Mouse (Mus musculus) ES-E14 (cell line): Measurements from ENCODE around the gene Ak9. TPM values are rescaled to one million over a fixed set of nuclear protein-coding genes. Genes with fewer than 3 reads are reported as not detected.

ENCODE experiments used
- DNase-seq: peaks from one replicate; pipeline ENCODE4 v3.0.0-alpha.2; 2013; ENCODE audit warnings: low read depth, low spot score
- H3K27ac ChIP-seq: 2 replicates; pipeline ENCODE4 v1.5.1; 2012; ENCODE audit warnings: low read depth, mild to moderate bottlenecking, low read length, moderate library complexity, mixed read lengths; ENCODE audit not compliant: poor library complexity, insufficient read depth, severe bottlenecking
- H3K36me3 ChIP-seq: 2 replicates; pipeline ENCODE4 v1.6.1; 2012; ENCODE audit warnings: mild to moderate bottlenecking, low read length, moderate library complexity, mixed read lengths; ENCODE audit not compliant: control insufficient read depth, poor library complexity, insufficient read depth, severe bottlenecking
- H3K4me1 ChIP-seq, 2 experiments: fragments of 150-350 bp in 1 of 2; sonication (generic) in 1 of 2; 2 replicates each; pipeline ENCODE4 v1.6.1; 2012; ENCODE audit warnings: low read length in 2 of 2, mild to moderate bottlenecking in 1 of 2, mixed read lengths in 1 of 2; ENCODE audit not compliant: control insufficient read depth in 2 of 2, insufficient read depth in 2 of 2, poor library complexity in 1 of 2
- H3K4me3 ChIP-seq, 2 experiments: fragments of 150-350 bp in 1 of 2; sonication (generic) in 1 of 2; 2 replicates each; pipeline ENCODE4 v1.5.1; 2012; ENCODE audit warnings: low read length in 2 of 2, low read depth in 1 of 2, mild to moderate bottlenecking in 1 of 2, mixed read lengths in 1 of 2; ENCODE audit not compliant: insufficient read depth in 1 of 2, poor library complexity in 1 of 2, severe bottlenecking in 1 of 2
- H3K9ac ChIP-seq: 2 replicates; pipeline ENCODE4 v1.6.1; 2012; ENCODE audit warnings: low read depth, mild to moderate bottlenecking, low read length, mixed read lengths; ENCODE audit not compliant: poor library complexity, insufficient read depth, severe bottlenecking
- H3K9me3 ChIP-seq: fragments of 150-350 bp; sonication (generic); 2 replicates; pipeline ENCODE4 v1.6.1; 2012; ENCODE audit warnings: low read depth, mild to moderate bottlenecking, low read length; ENCODE audit not compliant: control insufficient read depth, insufficient read depth
- CHD2 ChIP-seq: IDR thresholded peaks from 2 replicates; pipeline ENCODE4 v1.6.1; 2014; ENCODE audit warnings: mild to moderate bottlenecking, low read depth, low read length, inconsistent platforms
- HCFC1 ChIP-seq: IDR thresholded peaks from 2 replicates; pipeline ENCODE4 v1.6.1; 2012; ENCODE audit warnings: low read length, inconsistent platforms, borderline replicate concordance; ENCODE audit not compliant: insufficient read depth
- MAFK ChIP-seq: IDR thresholded peaks from 2 replicates; pipeline ENCODE4 v1.6.1; 2014; ENCODE audit warnings: mild to moderate bottlenecking, low read depth, low read length, inconsistent platforms; ENCODE audit not compliant: insufficient read depth
- ZC3H11A ChIP-seq: IDR thresholded peaks from 2 replicates; pipeline ENCODE4 v1.6.1; 2012; ENCODE audit warnings: low read depth, mild to moderate bottlenecking, inconsistent platforms, low read length, borderline replicate concordance
- ZNF384 ChIP-seq: IDR thresholded peaks from 2 replicates; pipeline ENCODE4 v1.6.1; 2012; ENCODE audit warnings: low read depth, low read length, inconsistent platforms
- in situ Hi-C, 2 experiments: fragments of 600-800 bp; cut with MboI; formaldehyde crosslinking; loops; one replicate each; pipeline ENCODE4 v1.15.1; 2025; ENCODE audit warnings: low sequenced_read_pairs in 2 of 2, inconsistent platforms in 1 of 2; ENCODE audit not compliant: unreplicated experiment in 2 of 2
- total RNA-seq: library from RNA; depleted of rRNA; stranded (reverse); fragments of 300-350 nt; gene quantifications from 2 replicates; pipeline ENCODE4 v1.2.3, GENCODE M21; 2012

Gene Ak9
- total RNA-seq, 1 experiment: 0.09 TPM

DNA sequence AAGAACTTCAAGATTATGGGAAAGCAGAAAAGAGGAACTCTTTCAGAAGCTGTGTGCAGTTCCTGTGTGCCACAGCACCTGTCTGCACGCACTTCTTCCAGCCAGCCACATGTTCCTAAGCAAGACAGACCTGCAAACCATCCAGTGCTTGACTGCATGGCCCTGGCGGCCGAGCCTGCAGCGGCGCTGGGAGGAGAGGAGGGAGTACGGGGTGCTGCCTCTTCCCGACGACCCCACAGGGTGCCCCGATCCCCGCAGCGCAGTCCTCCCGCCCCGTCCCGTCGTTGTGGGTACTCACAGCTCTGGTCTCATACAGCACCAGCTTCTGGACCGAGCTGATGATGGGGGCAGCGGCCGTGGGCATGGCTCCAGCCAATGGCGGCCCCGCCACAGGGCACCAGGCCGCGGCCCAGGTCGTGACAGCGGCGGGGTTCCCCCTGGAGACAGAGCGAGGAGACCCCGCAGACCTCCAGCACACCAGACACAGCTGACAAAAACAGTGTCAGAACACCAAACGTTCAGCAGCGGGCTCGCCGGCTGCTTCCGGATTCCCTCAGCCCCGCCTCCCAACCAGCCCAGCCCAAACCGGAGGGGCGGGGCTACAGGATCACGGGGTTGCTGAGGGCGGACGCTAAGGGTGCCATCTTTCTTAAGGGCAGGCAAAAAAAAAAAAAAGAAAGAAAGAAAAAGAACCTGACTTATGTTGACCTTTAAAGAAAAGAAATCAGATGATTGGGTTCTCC, 920 bp upstream of the Ak9 start, which contains the start of gene Fig4:
Fig4 (minus strand) TSS at position 572 of the 743 bp plus-strand sequence.
- in situ Hi-C loops: no loop called here
- Histone ChIP-seq H3K9ac (peak within 1 kb of the TSS; percentile 79), H3K9me3 (no peaks in the 10 kb centered on the region), H3K27ac (peak within 1 kb of the TSS; percentile 26; the same call in 1 of the 2 replicates), H3K4me3 (peak within 1 kb of the TSS; percentile 78 to 94), H3K36me3 (no peaks in the 10 kb centered on the region), H3K4me1 (peaks cover 4 to 6% of the 10 kb centered on the region in 2 experiments; a peak in 3 of 4 replicates)
- peak; percentile 87 for TF ChIP-seq HCFC1
- peak; percentile 99 for TF ChIP-seq ZNF384
- TF ChIP-seq ZC3H11A: no peak
- peak; percentile 83 for DNase-seq

DNA sequence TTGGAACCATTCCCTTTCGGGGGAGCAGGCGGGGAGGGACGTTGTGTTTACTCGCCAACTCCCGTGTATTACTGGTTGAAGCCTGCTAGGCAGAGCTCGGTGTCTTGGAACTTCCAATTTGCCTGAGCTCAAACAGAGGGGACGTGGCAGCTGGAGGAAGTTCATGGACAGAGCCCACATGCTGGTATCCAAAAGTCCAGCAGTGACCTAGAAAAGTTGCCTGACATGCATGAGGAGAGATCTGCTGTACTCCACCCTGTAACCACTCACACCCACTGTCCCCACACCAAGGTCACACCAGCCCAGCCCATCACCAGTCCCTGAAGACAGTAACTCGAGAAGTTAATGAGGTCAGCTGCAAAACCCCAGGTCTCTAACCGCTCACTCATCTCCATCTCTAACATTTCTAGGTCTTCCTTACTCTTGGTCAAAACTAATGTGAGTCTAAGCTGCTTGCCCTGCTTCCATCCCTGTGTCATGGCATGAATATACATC, 1.2 kb downstream of the Ak9 start:
- no peak for TF ChIP-seq ZC3H11A
- TF ChIP-seq HCFC1: no peak
- no peak for TF ChIP-seq MAFK
- TF ChIP-seq CHD2: no peak
- TF ChIP-seq ZNF384: no peak
- in situ Hi-C loops: no loop called here
- DNase-seq: no peak
- H3K4me3 ChIP-seq: no peak overlapping the region
- H3K9me3 ChIP-seq: no peaks in the 10 kb centered on the region
- H3K36me3 ChIP-seq: no peaks in the 10 kb centered on the region
- no peak overlapping the region for H3K9ac ChIP-seq
- peaks cover 3 to 4% of the 10 kb centered on the region in 2 experiments; a peak in 3 of 4 replicates for H3K4me1 ChIP-seq
- H3K27ac ChIP-seq: no peak overlapping the region

- no peak for TF ChIP-seq CHD2
- in situ Hi-C loops: no loop called here
- H3K4me1 ChIP-seq: peaks cover 2% of the 10 kb centered on the region in 2 experiments; a peak in 1 of 4 replicates
- no peaks in the 10 kb centered on the region for H3K36me3 ChIP-seq
- H3K4me3 ChIP-seq: no peak overlapping the region
- no peak overlapping the region for H3K9ac ChIP-seq
- no peak for DNase-seq
- no peak overlapping the region for H3K27ac ChIP-seq
- no peaks in the 10 kb centered on the region for H3K9me3 ChIP-seq
Measured at GRCm38 (mm10) chr10:41308205-41308604, 4.4 kb downstream of the Ak9 start.

DNA sequence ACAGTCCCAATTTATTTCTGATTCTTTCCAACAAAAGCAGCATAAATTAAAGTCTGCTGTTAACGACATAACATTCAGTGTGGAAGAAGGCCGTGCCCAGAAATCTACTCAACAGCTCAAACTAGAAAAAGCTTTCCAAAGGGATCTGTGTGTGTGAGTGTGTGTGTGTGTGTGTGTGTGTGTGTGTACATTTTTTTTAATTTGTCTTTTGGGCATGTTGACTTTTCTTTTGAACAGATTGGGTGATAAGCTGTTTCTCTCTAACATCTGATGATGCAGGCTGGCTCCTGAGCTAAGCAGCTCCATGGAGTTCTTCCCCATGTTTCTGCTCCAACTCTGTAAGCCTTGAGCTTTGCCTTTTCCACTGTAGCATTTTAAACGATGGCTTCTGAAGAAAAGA, 12.1 kb downstream of the Ak9 start:
- Histone ChIP-seq H3K4me1 (no peaks in the 10 kb centered on the region; a peak in 1 of 4 replicates), H3K9me3 (no peaks in the 10 kb centered on the region), H3K4me3 (no peak overlapping the region), H3K9ac (no peak overlapping the region), H3K36me3 (no peaks in the 10 kb centered on the region), H3K27ac (no peak overlapping the region)
- TF ChIP-seq ZC3H11A (no peak), HCFC1 (no peak), ZNF384 (no peak), MAFK (no peak), CHD2 (no peak)
- in situ Hi-C loops: no loop called here
- no peak for DNase-seq
